Mouse (Mus musculus): Measurements from ENCODE around the gene Sema5a. TPM values are rescaled to one million over a fixed set of nuclear protein-coding genes. Genes with fewer than 3 reads are reported as not detected.

Sema5a gene
- total RNA-seq, 2 experiments from 2014 or later: 28.4 to 38.2 TPM

DNA sequence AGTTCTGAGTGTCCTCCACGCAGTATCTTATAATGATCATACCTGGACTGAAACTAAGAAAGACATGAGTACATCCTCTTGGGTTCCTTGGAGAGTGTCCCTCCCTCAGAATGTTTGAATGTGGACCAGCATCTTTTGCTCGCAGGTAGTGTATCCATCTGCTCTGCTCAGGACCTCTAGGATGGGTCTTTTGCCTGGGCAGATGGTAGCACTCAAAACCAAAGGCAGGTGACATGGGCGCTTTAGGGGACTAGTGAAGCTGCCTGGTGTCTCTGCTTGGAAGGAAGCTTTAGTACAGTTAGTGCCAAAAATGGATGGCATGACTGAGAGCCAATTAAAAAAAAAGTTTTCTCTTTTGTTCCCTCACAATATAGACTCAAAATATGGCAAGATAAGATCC, 93.2 kb downstream of the Sema5a start:
- intact Hi-C loops (cut with DNase I): no loop called here

DNA sequence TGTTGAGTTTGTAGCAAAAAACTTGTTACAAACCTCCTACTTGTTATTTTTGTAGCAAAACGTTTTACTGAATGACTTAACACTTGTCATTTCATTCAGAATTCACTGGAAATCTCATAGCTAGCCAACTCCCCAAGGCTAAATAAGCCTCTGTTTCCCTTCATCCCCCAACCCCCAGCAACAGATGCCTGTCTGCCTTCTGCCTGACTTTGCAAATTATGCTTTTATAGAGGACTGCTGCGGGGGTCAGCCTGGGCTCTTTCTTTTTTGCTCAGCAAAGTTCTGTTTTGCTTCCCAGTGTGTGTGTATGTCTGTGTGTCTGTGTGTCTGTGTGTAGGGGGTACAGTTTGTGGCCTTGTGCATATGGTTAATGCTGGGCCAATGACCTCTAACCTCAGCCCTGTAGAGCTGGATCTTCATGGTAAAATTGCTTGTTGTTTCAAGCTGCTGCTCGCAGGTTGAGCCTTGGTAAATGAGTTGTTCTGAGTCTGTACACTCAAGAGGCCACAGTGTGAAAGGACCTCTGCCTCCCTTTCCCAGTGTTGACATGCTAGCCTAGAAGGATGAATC, 94.2 kb downstream of the Sema5a start:
- DNase-seq (ENCODE audit: low spot score in 2 of 2): no peak
- intact Hi-C loops (cut with DNase I): no loop called here

More for the DNA sequence above, 93.2 kb downstream of the Sema5a start:
- no peak for DNase-seq (ENCODE audit: low spot score in 2 of 2)

DNA sequence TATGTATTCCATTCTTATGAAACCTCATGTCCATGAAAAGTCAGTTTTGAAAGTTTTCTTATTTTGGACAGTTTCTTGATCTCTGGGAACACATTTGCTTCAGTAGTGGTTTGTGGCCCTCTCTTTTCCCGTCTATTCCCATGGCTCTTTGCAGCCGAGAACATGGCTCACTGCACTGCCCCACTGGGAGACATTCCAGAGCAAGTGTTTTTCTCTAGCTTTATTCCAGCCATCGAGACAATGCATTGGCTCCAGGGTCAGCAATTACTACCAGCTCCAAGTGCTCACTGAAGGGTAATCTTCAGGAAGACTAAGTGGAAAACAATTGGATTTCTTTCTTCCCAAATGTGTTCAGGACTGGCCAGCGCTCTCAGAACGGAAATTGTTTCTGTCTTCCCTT, 94.8 kb downstream of the Sema5a start:
- DNase-seq (ENCODE audit: low spot score in 2 of 2): no peak
- intact Hi-C loops (cut with DNase I): no loop called here

DNA sequence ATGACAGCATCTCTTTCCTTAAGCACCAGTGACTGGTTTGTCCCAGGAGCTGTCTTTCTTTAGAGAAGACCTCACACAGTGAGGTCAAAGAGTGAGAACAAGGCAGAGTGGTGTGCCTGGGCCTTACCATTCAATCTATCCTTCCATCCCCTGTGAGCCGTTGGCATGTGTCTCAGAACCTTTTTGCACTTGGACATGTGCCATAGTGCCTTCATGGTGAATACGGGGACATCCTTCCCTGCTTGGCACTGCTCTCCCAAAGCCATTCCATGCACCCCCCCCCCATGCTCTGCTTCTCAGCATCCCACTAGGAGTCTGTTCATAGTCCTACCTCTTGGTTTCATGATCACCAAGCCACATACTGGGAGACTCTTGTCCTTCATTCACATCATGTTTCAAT, 96.8 kb downstream of the Sema5a start:
- intact Hi-C loops (cut with DNase I): no loop called here
- DNase-seq (ENCODE audit: low spot score in 2 of 2): no peak

DNA sequence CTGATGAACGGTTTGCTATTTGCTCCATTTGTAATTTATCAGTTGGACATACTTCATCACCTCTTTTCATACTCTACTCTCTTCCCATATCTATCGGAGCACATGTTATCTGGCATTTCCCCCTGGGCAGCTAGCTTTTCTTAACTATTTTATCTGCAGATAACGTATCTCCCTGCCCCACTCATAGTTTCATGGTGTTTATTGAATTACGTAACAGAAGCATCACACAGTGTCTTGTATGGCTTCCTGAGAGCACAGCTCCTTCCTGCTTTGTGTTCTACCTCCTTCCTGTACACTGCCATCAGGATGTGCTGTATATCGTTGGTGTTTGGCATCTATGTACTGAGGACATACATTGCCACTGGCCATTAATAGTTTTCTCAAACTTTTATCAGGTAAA, 98.9 kb downstream of the Sema5a start:
- DNase-seq (ENCODE audit: low spot score in 2 of 2): no peak
- intact Hi-C loops (cut with DNase I): no loop called here

DNA sequence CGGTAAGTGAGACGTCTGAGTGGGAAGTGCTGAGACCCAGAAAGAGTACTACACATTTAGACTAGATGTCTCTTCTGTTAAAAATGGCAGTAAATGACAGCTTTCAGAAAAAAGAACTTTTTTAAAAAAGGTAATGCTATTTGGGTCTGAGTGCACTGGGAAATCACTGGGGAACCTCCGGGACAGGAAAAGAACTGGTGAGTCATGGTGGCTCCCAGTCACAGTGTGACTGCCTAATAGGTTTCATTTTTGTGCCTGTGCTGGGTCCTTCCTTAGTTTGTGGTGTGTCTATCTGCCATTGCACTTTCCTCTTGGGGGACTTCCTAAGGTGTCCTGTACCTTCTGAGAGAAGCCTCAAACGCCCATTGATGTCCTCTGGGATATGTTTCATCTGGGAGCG, 102.7 kb downstream of the Sema5a start:
- intact Hi-C loops (cut with DNase I): no loop called here
- DNase-seq (ENCODE audit: low spot score in 2 of 2): no peak

DNA sequence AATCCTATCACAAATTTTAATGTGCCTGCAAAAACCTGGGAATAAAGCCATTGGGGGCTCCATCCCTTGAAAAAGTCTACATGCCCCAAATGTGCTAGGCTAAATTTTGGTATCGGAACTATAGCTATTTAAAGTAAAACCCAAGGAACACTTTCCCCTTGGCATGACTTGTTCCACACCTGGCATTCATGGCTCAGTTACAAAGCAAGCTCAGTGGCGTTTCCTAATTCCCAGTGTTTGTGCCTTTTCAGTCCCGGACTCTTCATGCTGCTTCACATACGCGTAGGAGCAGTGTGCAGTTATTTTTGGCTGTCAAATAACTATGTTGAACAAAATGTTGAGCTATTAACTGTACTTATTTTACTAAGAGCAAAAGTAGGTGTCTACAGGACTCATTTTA, 104.7 kb downstream of the Sema5a start:
- DNase-seq (ENCODE audit: low spot score in 2 of 2): no peak
- intact Hi-C loops (cut with DNase I): no loop called here

DNA sequence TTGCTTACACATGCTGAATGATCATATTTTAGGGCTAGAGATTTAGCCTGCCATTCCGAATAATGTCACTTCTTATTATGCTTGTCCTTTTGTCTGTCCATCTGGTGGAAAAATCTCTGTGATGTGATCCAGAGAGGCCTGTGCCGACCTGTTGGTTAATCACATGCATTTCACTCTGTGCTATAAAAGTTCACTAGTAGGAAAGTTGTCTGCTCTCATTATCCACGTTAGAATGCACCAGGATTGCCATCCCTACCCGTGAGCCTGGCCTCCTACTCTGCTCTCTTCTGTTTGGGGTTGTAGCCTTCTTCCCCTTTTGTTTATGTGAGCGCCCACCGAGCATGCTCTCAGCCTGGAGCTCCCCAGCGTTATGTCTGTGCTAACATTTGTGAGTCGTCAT, 108.4 kb downstream of the Sema5a start:
- intact Hi-C loops (cut with DNase I): no loop called here
- no peak for DNase-seq (ENCODE audit: low spot score in 2 of 2)

DNA sequence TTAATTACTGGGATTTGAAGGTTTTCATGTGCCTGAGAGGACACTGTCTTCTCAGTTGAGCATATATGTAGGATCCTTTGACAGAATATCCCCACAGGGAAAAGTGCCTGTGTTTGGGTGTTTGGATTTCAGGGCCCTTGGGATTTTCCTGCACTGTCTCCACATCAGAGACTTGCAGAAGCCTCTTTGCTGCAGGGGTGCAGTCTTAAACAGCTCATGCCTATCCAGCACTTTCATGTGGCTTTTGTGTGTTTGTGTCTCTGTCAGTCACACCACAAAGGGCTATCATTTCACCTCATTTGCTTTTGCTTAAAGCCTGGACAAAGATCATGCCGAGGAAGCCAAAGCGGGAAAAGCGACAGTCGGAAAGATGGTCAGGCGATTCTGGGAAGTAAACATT, 108.9 kb downstream of the Sema5a start:
- DNase-seq (ENCODE audit: low spot score in 2 of 2): no peak
- intact Hi-C loops (cut with DNase I): no loop called here

DNA sequence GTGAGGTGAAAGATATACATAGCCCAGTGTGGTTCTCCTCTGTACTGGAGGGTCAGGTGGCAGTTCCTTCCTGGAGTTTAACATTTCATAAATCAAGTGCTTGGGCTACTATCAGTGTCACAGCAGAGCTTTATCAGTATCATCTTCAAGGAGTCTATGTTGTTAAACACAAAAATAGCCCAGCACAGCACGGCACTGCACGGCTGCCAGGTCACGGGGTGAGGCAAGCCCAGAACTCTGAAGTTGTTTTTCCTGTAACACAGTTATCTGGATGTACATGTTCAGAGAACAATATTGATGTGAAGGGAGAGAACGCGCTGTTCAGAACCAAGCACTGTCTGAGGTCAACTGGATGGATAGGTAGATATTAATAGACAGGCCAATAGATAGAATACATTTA, 112.2 kb downstream of the Sema5a start:
- intact Hi-C loops (cut with DNase I): no loop called here
- no peak for DNase-seq (ENCODE audit: low spot score in 2 of 2)

DNA sequence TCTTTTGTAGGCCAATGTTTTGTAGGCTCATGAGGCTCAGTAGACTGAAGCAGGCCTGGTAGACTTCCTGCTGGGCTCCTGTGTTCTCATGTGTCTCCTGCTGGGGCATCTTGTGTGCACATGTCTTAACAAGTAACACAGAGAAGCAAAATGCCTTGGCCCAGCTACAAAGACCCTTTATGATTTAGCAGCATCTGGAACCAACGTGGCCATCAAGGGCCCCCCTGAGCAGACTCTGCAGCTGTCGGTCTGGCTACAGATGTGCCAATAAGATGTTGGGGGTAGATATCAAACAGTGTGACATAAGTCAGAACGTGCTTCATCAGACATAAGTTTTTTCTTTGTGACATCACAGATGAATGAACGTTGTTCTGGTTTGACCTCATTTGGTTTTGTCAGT, 123.2 kb downstream of the Sema5a start:
- DNase-seq (ENCODE audit: low spot score in 2 of 2): no peak
- intact Hi-C loops (cut with DNase I): no loop called here

DNA sequence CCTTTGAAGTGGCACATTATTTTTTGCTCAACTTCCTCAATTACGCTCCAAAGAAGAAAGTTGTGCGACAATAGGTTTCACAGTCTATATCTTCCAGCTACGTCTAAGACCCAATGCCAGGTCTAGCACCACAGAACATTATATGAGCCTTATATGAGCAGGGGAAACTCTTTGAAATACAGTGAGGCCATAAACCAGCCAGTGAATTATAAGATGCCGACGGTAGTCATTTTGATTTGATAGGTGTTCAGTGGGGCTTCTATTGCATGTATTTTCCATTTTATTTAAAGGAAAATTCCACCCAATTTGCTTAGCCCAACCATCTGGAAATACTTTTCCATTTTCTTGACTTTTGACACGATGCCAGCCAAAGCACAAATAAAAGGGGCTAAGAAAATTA, 126.3 kb downstream of the Sema5a start:
- intact Hi-C loops (cut with DNase I): no loop called here
- no peak for DNase-seq (ENCODE audit: low spot score in 2 of 2)

DNA sequence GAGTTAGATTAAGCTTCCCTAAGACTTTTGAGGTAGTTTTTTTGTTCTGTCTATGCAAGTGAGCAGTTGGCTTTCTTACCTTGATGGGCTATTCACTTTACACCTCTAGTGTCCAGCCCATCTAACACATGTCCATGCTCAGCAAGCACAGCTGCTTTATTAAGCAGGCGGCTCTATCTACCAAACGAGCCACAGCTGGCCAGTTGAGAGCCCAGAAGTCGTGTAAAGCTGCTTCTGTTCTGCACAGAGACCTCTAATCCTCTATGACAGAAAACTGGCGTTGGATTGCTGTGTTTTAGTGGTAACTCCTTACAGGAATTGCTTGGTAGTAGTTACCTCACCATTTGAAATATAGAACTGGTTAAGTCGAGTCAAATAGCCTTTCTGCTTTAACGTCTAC, 126.8 kb downstream of the Sema5a start:
- intact Hi-C loops (cut with DNase I): no loop called here

DNA sequence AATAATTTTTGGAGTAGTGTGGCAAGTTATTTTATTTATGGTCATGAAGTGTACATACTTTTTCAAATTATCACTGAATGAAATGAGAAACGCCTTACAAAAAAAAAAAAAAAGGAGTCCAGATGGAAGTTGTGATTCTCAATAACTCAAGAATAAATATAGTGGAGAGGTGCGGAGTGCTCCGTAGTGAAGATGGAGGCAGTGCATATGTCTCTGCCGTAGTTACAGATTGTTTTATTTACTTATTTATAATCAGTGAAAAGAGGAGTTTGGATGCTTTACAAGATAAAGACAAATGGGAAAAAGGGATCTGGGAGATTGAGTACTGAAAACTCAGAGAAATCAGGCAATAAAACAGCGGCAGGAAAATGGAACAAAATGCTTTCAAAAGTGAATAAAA, 131.7 kb downstream of the Sema5a start:
- intact Hi-C loops (cut with DNase I): no loop called here
- no peak for DNase-seq (ENCODE audit: low spot score in 2 of 2)

More for the DNA sequence above, 126.8 kb downstream of the Sema5a start:
- no peak for DNase-seq (ENCODE audit: low spot score in 2 of 2)

DNA sequence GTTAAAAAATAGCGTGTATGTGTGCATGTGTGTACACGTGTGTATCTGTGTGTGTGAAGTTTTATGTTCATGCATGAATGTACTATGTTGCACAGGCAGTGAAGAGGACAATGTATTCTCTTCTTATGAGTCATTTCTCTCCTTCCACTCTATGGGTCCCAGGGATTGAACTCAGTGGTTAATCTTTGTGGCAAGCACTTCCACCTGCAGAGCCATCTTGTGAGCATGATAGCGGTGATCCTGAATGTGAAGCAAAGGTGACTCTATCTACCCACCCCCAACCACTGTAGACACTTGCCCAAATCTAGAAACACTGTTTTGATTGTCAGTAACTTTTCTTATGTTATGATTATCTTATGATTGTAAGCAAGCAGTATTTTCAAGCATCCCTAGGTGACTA, 133.2 kb downstream of the Sema5a start:
- intact Hi-C loops (cut with DNase I): no loop called here
- DNase-seq (ENCODE audit: low spot score in 2 of 2): no peak

DNA sequence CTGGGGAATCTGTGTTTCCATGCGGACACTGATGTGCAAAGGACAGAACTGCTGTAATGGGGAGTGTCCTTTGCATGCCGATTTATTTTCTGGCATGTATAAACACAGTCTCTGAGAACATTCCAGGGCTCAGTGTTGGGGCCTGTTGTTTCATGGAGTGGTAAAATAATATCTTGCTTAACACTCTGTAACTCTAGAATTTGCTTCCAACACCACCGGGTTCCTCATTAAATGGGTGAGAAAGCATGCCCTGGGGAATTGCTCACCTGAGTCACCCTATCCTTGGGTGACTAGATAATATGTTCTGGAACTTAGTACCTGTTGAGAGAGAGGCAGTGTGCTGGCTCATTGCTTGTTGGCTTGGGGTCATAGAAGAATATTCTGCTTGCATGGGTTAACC, 135.7 kb downstream of the Sema5a start:
- intact Hi-C loops (cut with DNase I): no loop called here
- no peak for DNase-seq (ENCODE audit: low spot score in 2 of 2)

DNA sequence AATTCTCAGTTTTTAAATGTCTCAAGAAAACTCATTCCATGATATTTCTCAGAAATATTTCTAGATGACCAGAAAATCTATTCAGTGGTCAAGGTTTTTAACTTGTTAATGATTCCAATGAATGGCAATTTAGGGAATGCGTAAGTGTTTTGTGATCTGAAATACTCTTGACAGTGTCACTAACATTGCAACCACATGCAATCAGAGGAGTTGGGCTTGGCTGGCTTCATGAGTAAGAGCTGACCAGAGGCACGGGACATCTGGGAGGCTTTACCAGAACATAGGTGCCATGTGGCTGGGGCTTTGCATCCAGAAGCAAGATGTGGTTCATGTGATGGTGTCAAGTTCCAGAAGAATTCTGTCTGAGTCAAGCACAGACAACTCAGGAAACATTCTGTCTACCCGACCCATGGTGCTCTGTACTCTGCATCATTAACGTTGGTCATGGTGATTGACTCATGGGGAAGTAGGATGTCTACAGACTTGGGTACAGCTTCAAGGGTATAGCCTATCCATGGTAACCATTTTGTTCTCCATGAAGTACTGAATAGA, 138.4 kb downstream of the Sema5a start:
- DNase-seq (ENCODE audit: low spot score in 2 of 2): no peak
- intact Hi-C loops (cut with DNase I): no loop called here

DNA sequence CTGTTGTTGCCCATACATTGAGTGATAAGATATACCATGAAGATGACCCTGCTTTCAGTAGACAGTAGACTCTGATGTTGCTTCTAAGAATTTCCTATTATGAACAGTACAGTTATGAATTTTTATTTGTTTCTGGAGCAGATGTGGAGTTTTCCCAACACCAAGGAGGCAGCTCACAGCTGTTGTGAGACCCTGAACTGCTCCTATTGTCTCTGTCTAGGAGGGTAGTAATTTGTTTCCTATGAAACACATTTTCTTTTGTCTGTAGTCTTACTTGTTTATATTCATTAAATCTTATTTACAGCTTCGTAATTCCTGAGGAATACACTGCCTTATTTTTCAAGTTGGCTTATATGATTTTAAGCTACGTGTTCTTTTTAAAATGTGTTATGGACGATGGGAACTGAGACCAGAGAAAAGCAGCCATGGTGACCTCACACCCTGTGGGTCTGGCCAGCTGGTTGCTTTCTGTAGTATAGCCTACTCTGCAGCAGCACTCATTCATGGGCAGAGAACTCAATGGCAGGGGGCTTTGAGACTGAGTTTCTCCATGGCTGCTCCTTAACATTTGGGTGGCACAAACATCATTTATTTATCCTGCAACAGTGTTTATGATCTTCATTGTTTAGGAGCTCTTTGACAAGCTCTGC, 151.8 kb downstream of the Sema5a start:
- DNase-seq (ENCODE audit: low spot score in 2 of 2): no peak
- intact Hi-C loops (cut with DNase I): no loop called here

DNA sequence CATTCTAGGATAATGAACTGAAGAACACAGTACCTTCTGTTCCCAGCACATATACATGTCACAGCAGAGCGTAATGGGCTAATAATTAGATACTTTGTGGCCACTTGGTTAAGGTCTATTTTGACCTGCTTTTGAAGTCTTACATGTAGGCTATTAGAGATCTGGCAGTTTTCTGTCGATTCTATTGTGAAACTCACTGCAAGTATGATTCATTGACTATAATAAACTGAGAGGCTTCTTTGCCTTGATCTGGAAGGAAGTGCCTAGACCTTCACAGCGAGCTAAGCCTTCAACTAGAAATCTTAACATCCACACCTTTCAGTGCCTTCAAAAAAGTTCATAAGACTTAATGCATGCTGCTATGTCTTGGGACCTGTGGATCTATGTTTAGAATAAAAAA, 152.5 kb downstream of the Sema5a start:
- no peak for DNase-seq (ENCODE audit: low spot score in 2 of 2)
- intact Hi-C loops (cut with DNase I): no loop called here

DNA sequence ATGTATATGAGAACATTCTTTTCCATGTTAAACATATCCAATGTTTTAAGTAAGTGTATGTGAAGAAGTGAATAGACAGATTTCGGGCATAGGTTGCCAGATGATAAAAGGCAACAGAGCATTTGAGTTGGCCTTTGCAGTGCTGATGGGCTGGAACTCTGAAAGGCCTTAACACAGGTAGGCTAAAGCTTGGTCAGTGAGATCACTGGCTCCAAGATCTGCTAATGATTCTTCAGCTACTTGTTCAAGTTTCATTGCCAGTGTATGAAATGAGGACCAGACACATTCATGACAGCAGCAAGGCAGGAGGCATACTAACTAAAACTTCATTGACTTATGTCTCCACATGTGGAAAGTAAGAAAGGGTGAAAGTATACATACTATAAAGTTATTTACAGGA, 154.1 kb downstream of the Sema5a start:
- no peak for DNase-seq (ENCODE audit: low spot score in 2 of 2)
- intact Hi-C loops (cut with DNase I): no loop called here

DNA sequence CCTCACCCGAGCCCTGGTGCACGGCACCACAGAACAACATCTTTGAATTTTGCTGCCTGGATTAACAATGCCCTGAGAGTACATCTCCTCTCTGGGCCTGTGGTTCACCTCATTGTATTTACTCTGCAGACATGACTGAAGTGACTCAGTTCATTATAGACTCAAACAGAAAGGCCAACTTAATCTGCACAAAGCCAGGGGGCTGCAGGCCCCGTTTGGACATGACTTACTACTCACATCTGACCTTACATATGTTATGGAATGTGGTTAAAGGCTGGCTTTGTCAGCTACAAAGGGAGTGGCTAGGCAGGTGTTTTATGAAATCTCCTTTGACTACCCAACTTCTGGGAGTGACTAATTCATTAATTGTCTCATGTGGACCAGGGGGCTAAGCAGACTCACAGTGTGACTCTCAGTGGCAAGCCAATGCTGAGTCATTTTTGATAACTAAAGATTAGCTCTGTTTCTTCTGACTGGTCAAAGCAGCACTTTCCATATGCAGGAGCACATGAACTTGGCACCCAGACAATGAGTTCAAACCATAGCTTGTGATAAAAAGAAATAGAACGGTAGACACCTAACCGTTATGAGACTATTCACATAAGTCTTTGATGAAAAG, 157.4 kb downstream of the Sema5a start:
- intact Hi-C loops (cut with DNase I): no loop called here
- no peak for DNase-seq (ENCODE audit: low spot score in 2 of 2)
